Mouse (Mus musculus) heart, embryonic 16.5 days (tissue): Measurements from ENCODE around the gene Fcamr. TPM values are rescaled to one million over a fixed set of nuclear protein-coding genes. Genes with fewer than 3 reads are reported as not detected.

Experiments used
- ATAC-seq: fragments of 200-750 bp; cut with Nextera tagmentation; replicated peaks from 2 replicates; pipeline ENCODE4 v1.8.0; 2017; ENCODE audit warnings: moderate number of reproducible peaks; ENCODE audit not compliant: insufficient read depth, low FRiP score; ENCODE audit errors: extremely low read depth
- H3K27ac ChIP-seq: fragments of 300-500 bp; sonication (generic); 2 replicates; pipeline ENCODE4 v1.5.1; 2014; ENCODE audit warnings: mild to moderate bottlenecking, low read length, control low read depth, moderate library complexity
- H3K27me3 ChIP-seq: fragments of 300-500 bp; sonication (generic); 2 replicates; pipeline ENCODE4 v1.6.1; 2014; ENCODE audit warnings: low read length, mixed read lengths; ENCODE audit not compliant: control insufficient read depth, insufficient read depth
- H3K36me3 ChIP-seq: fragments of 300-500 bp; sonication (generic); 2 replicates; pipeline ENCODE4 v1.6.1; 2014; ENCODE audit not compliant: control insufficient read depth, insufficient read depth
- H3K4me1 ChIP-seq: fragments of 300-500 bp; sonication (generic); 2 replicates; pipeline ENCODE4 v1.6.1; 2014; ENCODE audit warnings: low read length, mixed read lengths; ENCODE audit not compliant: control insufficient read depth, insufficient read depth
- H3K4me2 ChIP-seq: fragments of 300-500 bp; sonication (generic); 2 replicates; pipeline ENCODE4 v1.6.1; 2014; ENCODE audit warnings: low read depth, mild to moderate bottlenecking, control low read depth, low read length
- H3K4me3 ChIP-seq: fragments of 300-500 bp; sonication (generic); 2 replicates; pipeline ENCODE4 v1.5.1; 2014; ENCODE audit warnings: mild to moderate bottlenecking, control low read depth, low read length
- H3K9ac ChIP-seq: fragments of 300-500 bp; sonication (generic); 2 replicates; pipeline ENCODE4 v1.6.1; 2014; ENCODE audit warnings: low read length, control low read depth
- H3K9me3 ChIP-seq: fragments of 300-500 bp; sonication (generic); replicated peaks from 2 replicates; pipeline ENCODE4 v1.6.1; 2016; ENCODE audit warnings: low read length; ENCODE audit not compliant: control insufficient read depth
- WGBS: fragments of 180-500 bp; shearing (Covaris S2); extraction: QIAGEN DNeasy Blood & Tissue Kit; methylation state at CpG from one replicate; pipeline ENCODE4 v1.1.7; 2014; 5-methylcytosine and 5-hydroxymethylcytosine counted together
- polyA plus RNA-seq: library from polyadenylated mRNA; unstranded; fragments of >200 nt; fragmentation: Nextera tagmentation; extraction: Ambion mirVana; gene quantifications from 2 replicates; pipeline ENCODE4 v1.2.1, GENCODE M21; 2015

Gene Fcamr
- polyA plus RNA-seq, 1 experiment from 2014 or later = not detected

- no peak for ATAC-seq
- 75% methylated on average over 8 of the region's 8 CpGs for WGBS
Measured at GRCm38 (mm10) chr1:130796967-130797684, 3.6 kb upstream of the Fcamr start.

GRCm38 (mm10) chr1:130798037-130798436, 2.7 kb upstream of the Fcamr start:
- 0 out of 2 replicates have a peak, but pooled peaks cover 3% of the 10 kb centered on the region for H3K4me1 ChIP-seq
- H3K4me2 ChIP-seq = no peak overlapping the region
- ATAC-seq = no peak
- no peak overlapping the region for H3K4me3 ChIP-seq
- H3K36me3 ChIP-seq = no peaks in the 10 kb centered on the region
- H3K27me3 ChIP-seq = peaks cover 3% of the 10 kb centered on the region; the same call in 1 of the 2 replicates
- no peak overlapping the region for H3K27ac ChIP-seq
- H3K9ac ChIP-seq = no peak overlapping the region
- H3K9me3 ChIP-seq = no peaks in the 10 kb centered on the region
- WGBS = 45% methylated on average over 6 of the region's 6 CpGs

More at GRCm38 (mm10) chr1:130796967-130797684, 3.6 kb upstream of the Fcamr start:
- H3K27me3 ChIP-seq = no peaks in the 10 kb centered on the region
- no peak overlapping the region for H3K27ac ChIP-seq
- H3K9me3 ChIP-seq = peaks cover 2% of the 10 kb centered on the region; the same call in 1 of the 2 replicates
- H3K4me2 ChIP-seq = no peak overlapping the region
- 0 out of 2 replicates have a peak, but pooled peaks cover 3% of the 10 kb centered on the region for H3K4me1 ChIP-seq
- no peak overlapping the region for H3K9ac ChIP-seq
- no peak overlapping the region for H3K4me3 ChIP-seq
- no peaks in the 10 kb centered on the region for H3K36me3 ChIP-seq

- no peak overlapping the region for H3K27ac ChIP-seq
- no peaks in the 10 kb centered on the region for H3K36me3 ChIP-seq
- peaks cover 3% of the 10 kb centered on the region; the same call in 1 of the 2 replicates for H3K27me3 ChIP-seq
- H3K9me3 ChIP-seq = no peaks in the 10 kb centered on the region
- no peak overlapping the region for H3K4me2 ChIP-seq
- H3K9ac ChIP-seq = no peak overlapping the region
- WGBS = 64% methylated on average over 3 of the region's 3 CpGs
- ATAC-seq = no peak
- peaks cover 4% of the 10 kb centered on the region; the same call in 1 of the 2 replicates for H3K4me1 ChIP-seq
- no peak overlapping the region for H3K4me3 ChIP-seq
Measured at GRCm38 (mm10) chr1:130798551-130798950, 2.2 kb upstream of the Fcamr start.

- no peak overlapping the region for H3K4me3 ChIP-seq
- 78% methylated on average over 2 of the region's 2 CpGs for WGBS
- H3K4me1 ChIP-seq = peaks cover 12% of the 10 kb centered on the region
- H3K27ac ChIP-seq = no peak overlapping the region
- H3K36me3 ChIP-seq = no peaks in the 10 kb centered on the region
- H3K4me2 ChIP-seq = no peak overlapping the region
- no peaks in the 10 kb centered on the region for H3K9me3 ChIP-seq
- H3K9ac ChIP-seq = no peak overlapping the region
- peaks cover 3% of the 10 kb centered on the region; the same call in 1 of the 2 replicates for H3K27me3 ChIP-seq
- no peak for ATAC-seq
Measured at GRCm38 (mm10) chr1:130799399-130799798, 1.3 kb upstream of the Fcamr start.

GRCm38 (mm10) chr1:130801511-130801910, 809 bp downstream of the Fcamr start:
- 79% methylated on average over 2 of the region's 2 CpGs for WGBS
- no peak for ATAC-seq
- H3K27ac ChIP-seq = no peak overlapping the region
- peaks cover 3% of the 10 kb centered on the region; the same call in 1 of the 2 replicates for H3K27me3 ChIP-seq
- peaks cover 15% of the 10 kb centered on the region for H3K4me1 ChIP-seq
- H3K4me3 ChIP-seq = no peak overlapping the region
- H3K4me2 ChIP-seq = no peak overlapping the region
- no peaks in the 10 kb centered on the region for H3K36me3 ChIP-seq
- H3K9me3 ChIP-seq = no peaks in the 10 kb centered on the region
- no peak overlapping the region for H3K9ac ChIP-seq

- no peak overlapping the region for H3K9ac ChIP-seq
- no peak for ATAC-seq
- peaks cover 3% of the 10 kb centered on the region; the same call in 1 of the 2 replicates for H3K27me3 ChIP-seq
- H3K9me3 ChIP-seq = no peaks in the 10 kb centered on the region
- H3K36me3 ChIP-seq = no peaks in the 10 kb centered on the region
- no peak overlapping the region for H3K4me2 ChIP-seq
- 47% methylated on average over 6 of the region's 6 CpGs for WGBS
- peaks cover 15% of the 10 kb centered on the region for H3K4me1 ChIP-seq
- H3K4me3 ChIP-seq = no peak overlapping the region
- H3K27ac ChIP-seq = peak overlapping the region; percentile 12; the same call in 1 of the 2 replicates
Measured at GRCm38 (mm10) chr1:130802976-130803375, 2.3 kb downstream of the Fcamr start.

GRCm38 (mm10) chr1:130804279-130804678, 3.6 kb downstream of the Fcamr start:
- no peaks in the 10 kb centered on the region for H3K9me3 ChIP-seq
- ATAC-seq = peak; percentile 84
- peak overlapping the region; percentile 27; the same call in 1 of the 2 replicates for H3K4me2 ChIP-seq
- H3K4me3 ChIP-seq = no peak overlapping the region
- 38% methylated on average over 6 of the region's 6 CpGs for WGBS
- H3K27ac ChIP-seq = peak overlapping the region; percentile 45
- peaks cover 3% of the 10 kb centered on the region; the same call in 1 of the 2 replicates for H3K27me3 ChIP-seq
- H3K36me3 ChIP-seq = no peaks in the 10 kb centered on the region
- peaks cover 12% of the 10 kb centered on the region for H3K4me1 ChIP-seq
- H3K9ac ChIP-seq = no peak overlapping the region

- Histone ChIP-seq H3K9ac (no peak overlapping the region), H3K36me3 (no peaks in the 10 kb centered on the region), H3K4me3 (no peak overlapping the region), H3K4me1 (no peaks in the 10 kb centered on the region), H3K27me3 (no peaks in the 10 kb centered on the region), H3K9me3 (no peaks in the 10 kb centered on the region), H3K27ac (no peak overlapping the region), H3K4me2 (no peak overlapping the region)
- ATAC-seq = no peak
- whole genome bisulfite sequencing = 79% methylated on average over 3 of the region's 3 CpGs
Measured at GRCm38 (mm10) chr1:130810906-130811305, 10.2 kb downstream of the Fcamr start.

- no peak overlapping the region for H3K27ac ChIP-seq
- H3K4me2 ChIP-seq = no peak overlapping the region
- H3K36me3 ChIP-seq = no peaks in the 10 kb centered on the region
- WGBS = 66% methylated on average over 17 of the region's 17 CpGs
- no peaks in the 10 kb centered on the region for H3K9me3 ChIP-seq
- ATAC-seq = no peak
- no peaks in the 10 kb centered on the region for H3K27me3 ChIP-seq
- H3K4me3 ChIP-seq = no peak overlapping the region
- H3K9ac ChIP-seq = no peak overlapping the region
- H3K4me1 ChIP-seq = no peaks in the 10 kb centered on the region
Measured at GRCm38 (mm10) chr1:130811316-130811715, 10.6 kb downstream of the Fcamr start.
